Mouse (Mus musculus) stomach, embryonic 16.5 days (tissue): ENCODE measurements at regions not wholly inside any gene's neighbourhood (a gene's known extent, or its start where the extent isn't known, plus 50 kb on each side); places are given as distances from the start of the nearest gene placed in this dataset.

Experiments
- ATAC-seq: fragments of 200-750 bp; cut with Nextera tagmentation; 2 replicates; pipeline ENCODE4 v1.8.0; 2017; ENCODE audit warnings: moderate number of reproducible peaks, moderate TSS enrichment; ENCODE audit not compliant: insufficient read depth, low FRiP score
- H3K27ac ChIP-seq: fragments of 300-500 bp; sonication (generic); 2 replicates; pipeline ENCODE4 v1.5.1; 2014; ENCODE audit warnings: low read length
- H3K27me3 ChIP-seq: fragments of 300-500 bp; sonication (generic); 2 replicates; pipeline ENCODE4 v1.6.1; 2014; ENCODE audit warnings: low read length, control low read depth, mixed read lengths; ENCODE audit not compliant: control insufficient read depth, insufficient read depth
- H3K36me3 ChIP-seq: fragments of 300-500 bp; sonication (generic); 2 replicates; pipeline ENCODE4 v1.6.1; 2014; ENCODE audit warnings: low read length; ENCODE audit not compliant: control insufficient read depth, insufficient read depth
- H3K4me1 ChIP-seq: fragments of 300-500 bp; sonication (generic); 2 replicates; pipeline ENCODE4 v1.6.1; 2014; ENCODE audit warnings: low read length, control low read depth, mixed read lengths; ENCODE audit not compliant: control insufficient read depth, insufficient read depth
- H3K4me2 ChIP-seq: fragments of 300-500 bp; sonication (generic); 2 replicates; pipeline ENCODE4 v1.6.1; 2014; ENCODE audit warnings: low read depth, low read length, mixed read lengths
- H3K4me3 ChIP-seq: fragments of 300-500 bp; sonication (generic); replicated peaks from 2 replicates; pipeline ENCODE4 v1.5.1; 2014; ENCODE audit warnings: mild to moderate bottlenecking, low read length
- H3K9ac ChIP-seq: fragments of 300-500 bp; sonication (generic); 2 replicates; pipeline ENCODE4 v1.6.1; 2014; ENCODE audit warnings: low read length
- H3K9me3 ChIP-seq: fragments of 300-500 bp; sonication (generic); replicated peaks from 2 replicates; pipeline ENCODE4 v1.6.1; 2016; ENCODE audit warnings: low read length, control low read depth; ENCODE audit not compliant: control insufficient read depth
- WGBS: fragments of 180-500 bp; shearing (Covaris S2); extraction: QIAGEN DNeasy Blood & Tissue Kit; methylation state at CpG from one replicate; pipeline ENCODE4 v1.1.7; 2014; 5-methylcytosine and 5-hydroxymethylcytosine counted together

DNA sequence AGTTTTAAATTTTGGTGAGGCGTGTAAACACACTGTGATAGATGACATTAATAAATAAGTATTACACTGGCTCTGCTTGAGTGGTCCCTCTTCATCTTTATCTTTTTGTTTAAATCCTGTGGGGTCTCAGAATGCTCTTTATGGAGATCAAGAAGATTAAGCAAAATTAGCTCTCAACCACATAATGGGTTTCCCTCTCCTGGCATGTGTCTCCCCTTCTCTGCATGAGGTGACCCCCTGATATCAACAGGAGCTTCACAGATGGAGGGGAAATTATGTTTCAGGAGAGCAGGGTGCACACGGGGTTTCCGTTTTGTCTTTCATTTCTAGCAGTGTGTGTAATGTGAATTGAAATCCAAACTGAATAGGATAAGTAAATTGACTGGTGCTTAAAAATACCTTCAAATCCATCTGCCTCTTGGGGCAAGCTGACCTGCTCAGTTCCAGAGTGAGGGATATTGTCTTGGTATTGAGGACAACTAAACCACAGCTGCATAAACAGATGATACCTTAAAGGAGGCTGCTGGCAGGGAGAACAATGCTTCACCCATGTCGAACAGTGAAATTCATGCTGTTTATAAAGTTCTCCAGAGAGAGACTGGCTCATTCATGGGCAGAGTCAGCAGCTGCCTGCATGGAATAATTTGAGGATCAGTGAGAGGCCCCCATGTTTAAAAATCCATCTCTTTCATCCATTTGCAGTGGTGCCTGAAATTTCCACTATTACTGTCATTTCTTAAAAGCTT lies 518.3 kb upstream of the Nr2f1 start:
- WGBS: 49% methylated on average over 4 of the region's 4 CpGs

DNA sequence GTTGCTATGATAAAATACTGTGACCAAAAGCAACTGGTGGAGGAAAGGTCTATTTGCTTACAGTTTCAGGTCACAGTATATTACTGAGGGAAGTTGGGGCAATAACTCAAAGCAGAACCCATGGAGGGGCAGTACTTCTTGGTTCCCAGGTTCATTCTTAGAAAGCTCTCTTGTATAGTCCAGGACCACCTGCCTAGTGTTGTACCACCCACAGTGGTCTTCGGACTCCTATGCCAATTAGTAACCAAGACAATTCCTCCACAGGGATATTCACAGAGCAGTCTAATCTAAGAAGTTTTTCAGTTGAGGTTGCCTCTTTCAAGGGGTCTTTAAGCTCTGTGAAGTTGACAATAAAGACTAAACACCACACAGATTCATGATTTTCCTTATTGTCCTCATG lies 517.6 kb upstream of the Nr2f1 start:
- no peaks in the 10 kb centered on the region for H3K27me3 ChIP-seq
- no peak overlapping the region for H3K9ac ChIP-seq
- no peak overlapping the region for H3K4me3 ChIP-seq
- H3K4me1 ChIP-seq: no peaks in the 10 kb centered on the region
- WGBS: 97% methylated on average over 1 of the region's 1 CpGs
- H3K4me2 ChIP-seq: no peak overlapping the region
- H3K9me3 ChIP-seq: no peaks in the 10 kb centered on the region
- H3K27ac ChIP-seq: no peak overlapping the region
- H3K36me3 ChIP-seq: no peaks in the 10 kb centered on the region
- ATAC-seq: no peak

More for the DNA sequence above, 518.3 kb upstream of the Nr2f1 start:
- Histone ChIP-seq H3K4me1 (no peaks in the 10 kb centered on the region), H3K27me3 (no peaks in the 10 kb centered on the region), H3K9ac (no peak overlapping the region), H3K9me3 (no peaks in the 10 kb centered on the region), H3K4me3 (no peak overlapping the region), H3K27ac (no peak overlapping the region), H3K36me3 (no peaks in the 10 kb centered on the region), H3K4me2 (no peak overlapping the region)
- no peak for ATAC-seq

DNA sequence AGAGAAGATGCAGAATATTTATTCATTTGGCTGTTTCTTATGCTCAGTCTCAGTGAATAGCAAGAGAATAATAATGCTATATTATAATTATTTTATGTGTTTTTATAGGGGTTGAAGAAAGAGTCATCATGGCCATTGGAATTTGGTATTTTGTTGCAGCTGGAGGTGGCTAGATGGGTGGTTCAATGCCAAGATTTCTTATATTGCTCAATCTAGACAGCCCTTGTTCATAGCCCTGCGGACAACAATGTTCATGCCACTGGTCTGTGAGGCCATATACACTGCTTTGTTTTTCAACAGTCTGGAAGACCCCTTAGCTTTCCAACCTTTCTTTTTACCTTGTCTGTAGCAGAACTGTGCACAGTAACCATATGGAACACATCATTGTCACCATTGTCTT lies 505.1 kb upstream of the Nr2f1 start:
- 94% methylated on average over 1 of the region's 1 CpGs for WGBS
- Histone ChIP-seq H3K4me1 (no peaks in the 10 kb centered on the region), H3K9me3 (no peaks in the 10 kb centered on the region), H3K27ac (no peak overlapping the region), H3K27me3 (no peaks in the 10 kb centered on the region), H3K4me2 (no peak overlapping the region), H3K9ac (no peak overlapping the region), H3K36me3 (no peaks in the 10 kb centered on the region), H3K4me3 (no peak overlapping the region)
- no peak for ATAC-seq

DNA sequence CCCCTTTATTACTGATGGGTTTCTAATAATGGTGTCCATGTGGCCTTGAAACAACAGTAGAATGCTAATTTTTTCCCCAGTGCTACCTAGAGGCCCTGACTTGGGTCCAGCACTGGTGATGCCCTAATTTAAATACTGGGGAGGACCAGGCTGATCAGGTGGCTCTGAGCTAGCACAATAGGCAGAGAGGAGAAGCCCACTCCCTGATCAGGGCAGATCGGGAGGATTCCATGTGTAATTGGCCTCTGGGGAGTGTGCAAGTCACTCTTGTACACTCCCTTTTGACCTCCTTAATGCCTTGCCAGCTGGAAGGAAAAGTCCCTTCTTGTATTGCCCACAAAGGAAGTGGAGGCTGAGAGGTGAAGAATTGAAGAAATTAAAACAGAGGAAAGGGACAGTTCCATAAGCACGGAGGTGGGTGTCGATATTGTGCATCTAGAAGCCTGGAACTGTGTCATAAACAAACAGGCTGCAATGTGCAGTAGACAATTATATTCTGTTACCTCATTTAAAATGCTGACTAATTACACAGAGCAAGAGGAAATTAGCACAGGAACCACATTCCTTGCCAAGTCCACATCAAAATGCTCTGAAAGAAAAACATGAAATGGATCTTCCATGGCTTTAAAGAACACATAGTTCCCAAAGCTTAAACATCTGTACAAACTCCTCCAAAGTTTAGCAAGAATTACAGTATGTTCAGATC lies 498.4 kb upstream of the Nr2f1 start:
- H3K27ac ChIP-seq: no peak overlapping the region
- no peaks in the 10 kb centered on the region for H3K27me3 ChIP-seq
- no peak overlapping the region for H3K9ac ChIP-seq
- H3K4me1 ChIP-seq: no peaks in the 10 kb centered on the region
- no peaks in the 10 kb centered on the region for H3K9me3 ChIP-seq
- H3K4me2 ChIP-seq: no peak overlapping the region
- no peak overlapping the region for H3K4me3 ChIP-seq
- no peak for ATAC-seq
- no peaks in the 10 kb centered on the region for H3K36me3 ChIP-seq
- WGBS: 64% methylated on average over 3 of the region's 3 CpGs

DNA sequence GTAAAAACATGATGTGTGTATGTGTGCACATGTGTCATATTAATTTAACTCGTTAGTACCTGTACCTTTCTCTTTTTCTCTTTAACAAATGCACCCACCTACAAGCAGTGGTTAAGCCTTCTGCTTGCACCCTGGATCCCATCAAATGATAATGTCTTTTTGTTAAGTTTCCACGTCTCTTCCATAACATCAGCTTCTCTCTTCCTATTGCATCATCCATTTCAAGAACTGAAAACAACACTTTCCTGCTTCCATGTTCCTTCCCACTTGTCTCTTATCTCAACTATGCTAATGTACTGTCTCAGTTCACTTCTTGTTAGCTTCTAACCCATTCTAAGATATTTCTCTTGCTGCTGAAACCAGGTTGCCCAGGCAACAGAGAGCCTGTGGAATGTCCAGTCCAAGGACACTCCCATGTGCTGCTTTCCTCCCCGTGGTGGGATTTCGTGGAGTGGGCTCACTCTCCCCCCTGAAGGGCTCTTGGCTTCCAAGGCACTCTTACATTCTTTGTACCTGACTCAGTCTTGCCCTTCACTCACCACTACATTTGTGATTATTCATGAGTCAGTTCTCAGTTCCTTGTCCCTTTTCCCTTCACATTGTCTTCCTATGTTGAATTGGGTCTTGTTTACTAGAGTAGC lies 479.8 kb upstream of the Nr2f1 start:
- H3K4me3 ChIP-seq: no peak overlapping the region
- no peaks in the 10 kb centered on the region for H3K9me3 ChIP-seq
- no peaks in the 10 kb centered on the region for H3K27me3 ChIP-seq
- no peaks in the 10 kb centered on the region for H3K4me1 ChIP-seq
- ATAC-seq: no peak
- WGBS: 33% methylated on average over 4 of the region's 4 CpGs
- H3K4me2 ChIP-seq: no peak overlapping the region
- no peak overlapping the region for H3K27ac ChIP-seq
- H3K36me3 ChIP-seq: no peaks in the 10 kb centered on the region
- no peak overlapping the region for H3K9ac ChIP-seq

DNA sequence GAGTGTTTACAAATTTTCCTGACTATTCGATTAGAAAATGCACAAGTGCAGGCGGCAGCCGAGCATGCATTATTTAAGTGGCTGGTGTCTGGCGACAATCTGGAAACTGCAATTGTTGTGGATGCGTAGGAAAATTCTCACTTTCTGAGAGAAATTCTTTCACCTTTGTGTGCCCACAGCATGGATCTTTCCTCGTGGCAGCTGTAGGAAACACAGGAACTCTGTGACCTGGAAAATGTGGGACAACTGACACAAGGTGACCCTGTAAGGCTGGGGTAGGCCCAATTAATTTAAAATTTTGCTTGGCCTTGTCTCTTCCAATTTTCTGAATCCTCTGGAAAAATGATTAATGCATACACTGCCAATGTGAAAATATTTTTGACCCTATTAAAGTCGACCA lies 478.7 kb upstream of the Nr2f1 start:
- 54% methylated on average over 7 of the region's 7 CpGs for whole genome bisulfite sequencing
- Histone ChIP-seq H3K9ac (no peak overlapping the region), H3K4me2 (no peak overlapping the region), H3K4me1 (no peaks in the 10 kb centered on the region), H3K9me3 (no peaks in the 10 kb centered on the region), H3K27me3 (no peaks in the 10 kb centered on the region), H3K27ac (no peak overlapping the region), H3K4me3 (no peak overlapping the region), H3K36me3 (no peaks in the 10 kb centered on the region)
- ATAC-seq: no peak

DNA sequence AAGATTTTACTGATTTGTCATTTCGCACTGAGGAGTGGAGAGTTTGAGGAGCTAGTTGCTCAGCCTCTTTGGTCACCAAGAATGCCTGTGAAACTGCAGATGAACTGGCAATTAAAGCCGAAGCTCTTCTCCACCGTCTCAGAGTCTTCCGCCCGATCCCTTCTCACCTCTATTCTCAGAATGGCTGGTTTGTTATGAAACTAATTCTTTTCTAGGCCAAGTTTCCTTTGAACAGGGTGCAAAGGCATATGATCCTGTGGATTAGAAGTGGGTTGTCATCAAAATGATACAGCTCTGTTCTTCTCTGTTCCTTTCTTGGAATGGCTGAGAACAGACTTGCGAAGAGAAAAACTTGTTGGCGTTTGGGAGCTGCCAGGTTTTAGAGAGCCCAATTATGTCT lies 458.7 kb upstream of the Nr2f1 start:
- Histone ChIP-seq H3K9me3 (no peaks in the 10 kb centered on the region), H3K4me1 (no peaks in the 10 kb centered on the region), H3K9ac (no peak overlapping the region), H3K27ac (no peak overlapping the region), H3K36me3 (no peaks in the 10 kb centered on the region), H3K4me3 (no peak overlapping the region), H3K27me3 (no peaks in the 10 kb centered on the region), H3K4me2 (no peak overlapping the region)
- WGBS: 85% methylated on average over 7 of the region's 7 CpGs
- no peak for ATAC-seq

DNA sequence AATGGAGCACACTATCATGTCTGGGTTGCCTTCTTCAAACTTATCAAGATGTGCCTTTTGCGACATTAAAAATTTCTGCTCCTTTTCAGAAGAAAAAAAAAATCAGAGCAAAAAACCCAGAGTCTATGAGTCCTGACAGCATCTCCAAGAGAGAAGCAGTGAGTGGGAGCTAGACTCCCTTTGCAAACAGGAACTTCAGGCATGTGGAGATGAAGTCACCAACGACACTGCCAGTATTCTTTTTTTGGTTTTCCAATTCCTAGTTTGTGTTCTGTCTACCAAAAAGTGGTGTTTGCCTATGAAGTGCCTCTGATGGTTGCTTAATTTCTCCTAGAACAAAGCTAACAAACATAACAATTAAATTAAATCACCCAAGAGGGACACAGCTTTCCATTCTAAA lies 457.2 kb upstream of the Nr2f1 start:
- Histone ChIP-seq H3K4me3 (no peak overlapping the region), H3K9ac (no peak overlapping the region), H3K9me3 (no peaks in the 10 kb centered on the region), H3K4me2 (no peak overlapping the region), H3K36me3 (no peaks in the 10 kb centered on the region), H3K4me1 (no peaks in the 10 kb centered on the region), H3K27ac (no peak overlapping the region), H3K27me3 (no peaks in the 10 kb centered on the region)
- WGBS: 78% methylated on average over 2 of the region's 2 CpGs
- ATAC-seq: no peak

DNA sequence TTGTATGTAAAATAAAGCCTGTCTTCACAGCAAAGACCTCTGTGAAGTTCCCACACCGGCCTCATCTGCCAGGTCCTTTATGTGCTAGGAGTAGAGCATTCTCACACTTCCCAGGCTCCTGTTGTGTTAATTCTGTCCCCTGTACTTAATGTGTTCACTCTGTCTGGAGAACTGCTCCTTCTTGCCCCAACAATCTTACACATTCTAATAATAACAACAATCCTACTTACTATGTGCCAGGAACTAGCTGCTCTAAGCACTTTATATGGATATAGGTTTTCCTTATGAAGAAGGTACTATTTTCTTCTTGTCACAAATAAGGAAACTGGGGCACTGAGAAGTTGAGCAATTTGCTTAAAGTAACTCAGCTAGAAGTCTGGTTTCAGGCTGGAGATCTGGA lies 456.6 kb upstream of the Nr2f1 start:
- no peak overlapping the region for H3K9ac ChIP-seq
- H3K4me2 ChIP-seq: no peak overlapping the region
- no peaks in the 10 kb centered on the region for H3K9me3 ChIP-seq
- no peak overlapping the region for H3K27ac ChIP-seq
- no peaks in the 10 kb centered on the region for H3K36me3 ChIP-seq
- no peak for ATAC-seq
- no peak overlapping the region for H3K4me3 ChIP-seq
- H3K4me1 ChIP-seq: no peaks in the 10 kb centered on the region
- H3K27me3 ChIP-seq: no peaks in the 10 kb centered on the region
- 85% methylated on average over 1 of the region's 1 CpGs for WGBS
